Mouse (Mus musculus): Measurements from ENCODE around the gene Cda. TPM values are rescaled to one million over a fixed set of nuclear protein-coding genes. Genes with fewer than 3 reads are reported as not detected.
A peak's percentile ranks its signal among the peaks of the same experiment; 100 is the strongest.

Cda gene
- polyA plus RNA-seq (2015; fragmentation: Nextera tagmentation; extraction: Ambion mirVana), result 21.3 and 22.0 TPM in 2 replicates

- H3K4me3 ChIP-seq (replicated peaks), result peak within 1 kb of the TSS; percentile 44
- H3K27ac ChIP-seq, result peak within 1 kb of the TSS; percentile 67
Observed at GRCm38 (mm10) chr4:138367641-138368497, at the start of gene Cda. Gene Cda (minus strand): TSS chr4:138367992.

DNA sequence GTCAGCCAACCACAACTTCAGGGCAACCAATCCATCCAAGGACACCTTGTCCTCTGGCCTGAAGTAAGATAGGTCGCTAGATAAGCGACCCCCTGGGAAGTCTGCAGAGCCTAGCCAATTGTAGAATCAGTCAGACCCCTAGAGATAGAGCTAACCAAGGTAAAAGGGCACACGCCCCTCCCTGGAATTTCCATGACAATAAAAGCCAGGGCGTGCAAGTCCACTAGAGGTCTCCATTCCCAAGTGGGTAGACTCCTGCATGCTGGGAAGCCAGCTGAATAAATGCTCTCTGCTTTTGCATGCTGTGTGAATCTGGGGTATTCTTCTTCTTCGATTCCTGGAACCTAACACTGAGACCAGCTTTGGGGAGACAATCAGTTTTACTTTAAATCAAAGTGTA lies 48.6 kb upstream of the Cda start:
- Histone ChIP-seq H3K36me3 (no peaks in the 10 kb centered on the region), H3K4me2 (no peak overlapping the region), H3K27ac (no peak overlapping the region), H3K4me3 (replicated peaks) (no peak overlapping the region), H3K9ac (no peak overlapping the region), H3K4me1 (peaks cover 16% of the 10 kb centered on the region), H3K9me3 (replicated peaks) (no peaks in the 10 kb centered on the region), H3K27me3 (peaks cover 27% of the 10 kb centered on the region)
- 62% methylated on average over 5 of the region's 5 CpGs for WGBS
- ATAC-seq (replicated peaks; ENCODE audit: low FRiP score), result no peak

More at GRCm38 (mm10) chr4:138367641-138368497, at the start of gene Cda:
- Histone ChIP-seq H3K9me3 (replicated peaks) (no peaks in the 10 kb centered on the region), H3K27me3 (peaks cover 5% of the 10 kb centered on the region; the same call in 1 of the 2 replicates), H3K9ac (peak within 1 kb of the TSS; percentile 42), H3K4me2 (peak within 1 kb of the TSS; percentile 71), H3K36me3 (no peaks in the 10 kb centered on the region), H3K4me1 (peaks cover 20% of the 10 kb centered on the region)
- ATAC-seq (replicated peaks; ENCODE audit: low FRiP score), result peak; percentile 96
- WGBS, result 5% methylated on average over 34 of the region's 34 CpGs

GRCm38 (mm10) chr4:138415991-138416390 lies 48.2 kb upstream of the Cda start:
- no peak overlapping the region for H3K9ac ChIP-seq
- peaks cover 29% of the 10 kb centered on the region for H3K27me3 ChIP-seq
- no peak overlapping the region for H3K4me3 ChIP-seq (replicated peaks)
- no peak overlapping the region for H3K27ac ChIP-seq
- WGBS, result 76% methylated on average over 3 of the region's 3 CpGs
- no peak for ATAC-seq (replicated peaks; ENCODE audit: low FRiP score)
- peaks cover 20% of the 10 kb centered on the region for H3K4me1 ChIP-seq
- no peaks in the 10 kb centered on the region for H3K9me3 ChIP-seq (replicated peaks)
- no peaks in the 10 kb centered on the region for H3K36me3 ChIP-seq
- no peak overlapping the region for H3K4me2 ChIP-seq

- Histone ChIP-seq H3K36me3 (no peaks in the 10 kb centered on the region), H3K4me3 (replicated peaks) (no peak overlapping the region), H3K9me3 (replicated peaks) (no peaks in the 10 kb centered on the region), H3K4me1 (peaks cover 24% of the 10 kb centered on the region), H3K4me2 (peak overlapping the region; percentile 23; the same call in 1 of the 2 replicates), H3K27me3 (peaks cover 37% of the 10 kb centered on the region), H3K27ac (peak overlapping the region; percentile 75), H3K9ac (no peak overlapping the region)
- peak; percentile 55 for ATAC-seq (replicated peaks; ENCODE audit: low FRiP score)
- 8% methylated on average over 6 of the region's 6 CpGs for WGBS
Observed at GRCm38 (mm10) chr4:138414725-138415124, 46.9 kb upstream of the Cda start.

DNA sequence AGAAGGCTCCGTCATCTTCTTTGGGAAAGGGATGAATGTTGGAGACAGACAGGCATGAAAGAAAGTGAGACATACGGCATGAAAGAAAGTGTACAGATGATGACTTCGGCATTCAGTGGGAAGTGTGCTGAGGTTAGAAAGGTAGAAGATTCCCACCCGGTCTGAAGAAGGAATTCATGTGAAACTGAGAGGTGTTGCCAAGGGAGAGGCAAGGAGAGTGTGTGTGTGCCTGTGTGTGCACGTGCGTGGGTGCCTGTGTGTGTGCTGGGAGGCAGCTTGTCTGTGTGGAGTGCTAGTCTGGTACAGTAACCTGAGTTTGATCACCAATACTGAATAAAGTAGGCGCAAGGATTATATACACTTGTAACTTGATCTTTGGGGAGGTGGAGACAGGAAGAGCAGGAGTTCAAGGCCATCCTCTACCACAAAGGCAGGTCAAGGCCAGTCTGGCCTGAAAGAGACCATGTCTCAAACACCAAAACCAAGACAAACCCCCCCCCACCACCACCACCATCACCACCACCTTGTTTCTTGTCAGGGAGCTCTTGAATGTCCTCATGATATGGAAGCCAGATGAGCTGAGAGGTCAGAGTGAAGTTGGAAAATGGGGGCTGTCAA lies 43.8 kb upstream of the Cda start:
- no peak for ATAC-seq (replicated peaks; ENCODE audit: low FRiP score)
- Histone ChIP-seq H3K9ac (no peak overlapping the region), H3K27me3 (peaks cover 22% of the 10 kb centered on the region; the same call in 1 of the 2 replicates), H3K4me3 (replicated peaks) (no peak overlapping the region), H3K36me3 (no peaks in the 10 kb centered on the region), H3K27ac (no peak overlapping the region), H3K4me2 (no peak overlapping the region), H3K9me3 (replicated peaks) (no peaks in the 10 kb centered on the region), H3K4me1 (peaks cover 27% of the 10 kb centered on the region)
- WGBS, result 36% methylated on average over 7 of the region's 7 CpGs

DNA sequence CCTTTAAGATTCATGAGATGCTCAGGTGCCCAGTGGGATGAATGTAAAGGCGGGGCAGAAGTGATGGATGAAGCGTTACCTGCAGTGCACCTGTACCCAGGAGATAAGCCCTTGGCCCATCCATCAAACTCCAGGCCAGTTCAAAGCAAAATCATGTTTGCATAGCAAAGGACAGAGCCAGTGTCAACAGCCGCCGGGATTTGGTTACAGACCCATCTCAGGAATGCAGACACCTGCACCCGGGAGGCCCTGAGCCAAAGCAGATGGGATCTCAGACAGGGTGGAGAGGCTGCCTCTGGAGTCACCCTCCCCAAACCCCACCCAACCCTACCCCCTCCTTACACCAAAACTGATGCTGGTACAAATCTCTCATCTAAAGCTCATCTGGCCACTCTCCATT lies 43.2 kb upstream of the Cda start:
- Histone ChIP-seq H3K36me3 (no peaks in the 10 kb centered on the region), H3K4me2 (no peak overlapping the region), H3K9ac (no peak overlapping the region), H3K4me3 (replicated peaks) (no peak overlapping the region), H3K4me1 (peaks cover 27% of the 10 kb centered on the region), H3K9me3 (replicated peaks) (no peaks in the 10 kb centered on the region), H3K27ac (no peak overlapping the region), H3K27me3 (peaks cover 17% of the 10 kb centered on the region; the same call in 1 of the 2 replicates)
- peak; percentile 36; the same call in 1 of the 2 replicates for ATAC-seq (replicated peaks; ENCODE audit: low FRiP score)
- WGBS, result 13% methylated on average over 5 of the region's 5 CpGs

DNA sequence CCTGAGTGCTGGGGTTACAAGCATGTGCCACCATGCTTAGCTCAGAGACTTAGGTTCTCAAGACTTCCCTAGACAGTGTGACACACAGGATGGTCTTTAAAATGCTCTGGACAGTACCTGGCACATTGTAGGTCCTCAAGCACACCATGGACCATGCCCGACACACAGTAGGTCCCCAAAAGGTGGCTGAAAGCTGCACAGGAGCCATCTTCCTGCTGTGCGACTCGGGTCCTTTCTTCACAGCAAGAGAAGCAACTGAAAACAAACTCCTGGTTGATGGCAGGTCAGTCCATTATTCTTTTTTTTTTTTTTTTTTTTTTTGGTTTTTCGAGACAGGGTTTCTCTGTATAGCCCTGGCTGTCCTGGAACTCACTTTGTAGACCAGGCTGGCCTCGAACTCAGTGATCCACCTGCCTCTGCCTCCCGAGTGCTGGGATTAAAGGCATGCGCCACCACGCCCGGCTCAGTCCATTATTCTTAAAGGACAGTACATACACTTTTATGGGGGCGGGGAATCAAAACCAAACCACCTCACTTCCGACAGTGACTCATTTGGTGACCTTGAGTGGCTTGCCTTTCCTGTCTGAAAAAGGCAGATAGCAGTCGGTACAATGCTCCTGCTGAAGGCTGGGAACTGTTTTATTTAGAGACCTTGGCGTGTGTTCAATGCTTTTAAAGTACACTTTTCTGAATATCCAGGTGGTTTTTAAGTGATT lies 39.8 kb upstream of the Cda start:
- no peak for ATAC-seq (replicated peaks; ENCODE audit: low FRiP score)
- H3K36me3 ChIP-seq, result no peaks in the 10 kb centered on the region
- peaks cover 16% of the 10 kb centered on the region for H3K4me1 ChIP-seq
- 70% methylated on average over 12 of the region's 13 CpGs for WGBS
- no peak overlapping the region for H3K9ac ChIP-seq
- H3K4me2 ChIP-seq, result no peak overlapping the region
- H3K27ac ChIP-seq, result no peak overlapping the region
- no peak overlapping the region for H3K4me3 ChIP-seq (replicated peaks)
- no peaks in the 10 kb centered on the region for H3K9me3 ChIP-seq (replicated peaks)
- peaks cover 15% of the 10 kb centered on the region; the same call in 1 of the 2 replicates for H3K27me3 ChIP-seq

DNA sequence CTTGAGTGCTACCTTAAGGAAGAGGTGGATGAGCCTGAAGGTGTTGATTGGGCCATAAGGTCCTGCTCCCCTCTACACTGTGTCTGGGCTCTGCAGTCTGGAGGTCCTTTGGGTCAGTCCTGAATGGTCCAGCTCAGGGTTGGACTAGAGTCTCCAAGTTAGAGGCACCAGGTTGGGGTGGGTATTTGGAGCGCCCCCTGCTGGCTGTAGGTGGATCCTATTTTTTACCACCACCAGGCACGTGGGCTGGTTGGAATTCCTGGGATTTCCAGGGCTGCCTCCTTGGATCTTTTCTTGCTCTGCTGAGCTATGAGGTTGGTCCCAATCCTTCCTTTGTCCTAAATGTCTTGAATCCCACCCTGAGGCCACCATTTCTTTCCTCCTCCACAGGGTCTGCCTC lies 37.0 kb upstream of the Cda start:
- 0 out of 2 replicates have a peak, but pooled peaks cover 3% of the 10 kb centered on the region for H3K4me1 ChIP-seq
- H3K27me3 ChIP-seq, result peaks cover 18% of the 10 kb centered on the region
- ATAC-seq (replicated peaks; ENCODE audit: low FRiP score), result no peak
- no peaks in the 10 kb centered on the region for H3K36me3 ChIP-seq
- H3K4me3 ChIP-seq (replicated peaks), result no peak overlapping the region
- no peaks in the 10 kb centered on the region for H3K9me3 ChIP-seq (replicated peaks)
- 11% methylated on average over 2 of the region's 2 CpGs for WGBS
- H3K27ac ChIP-seq, result no peak overlapping the region
- no peak overlapping the region for H3K4me2 ChIP-seq
- no peak overlapping the region for H3K9ac ChIP-seq

DNA sequence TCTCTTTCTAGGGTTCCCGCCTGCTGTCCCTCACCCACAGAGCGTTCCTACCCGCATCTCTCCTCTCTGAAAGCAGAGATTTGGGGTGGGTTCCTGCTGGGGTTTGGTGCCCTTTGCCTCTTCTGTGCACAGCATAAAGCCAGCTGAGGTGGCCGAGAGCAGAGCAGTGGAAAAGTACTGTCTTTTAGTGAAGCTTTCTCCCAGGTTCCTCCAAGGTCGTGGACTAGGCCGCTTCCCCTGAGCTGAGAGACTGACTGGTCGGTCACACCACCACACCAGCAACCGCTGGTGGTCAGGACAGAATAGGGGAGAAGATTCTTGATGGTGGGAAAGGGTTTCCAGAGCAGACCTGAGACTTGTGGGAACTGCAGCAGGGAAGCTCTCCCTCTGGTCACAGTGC lies 28.9 kb upstream of the Cda start:
- WGBS, result 8% methylated on average over 8 of the region's 8 CpGs
- no peak overlapping the region for H3K9ac ChIP-seq
- no peak overlapping the region for H3K27ac ChIP-seq
- peaks cover 97% of the 10 kb centered on the region for H3K27me3 ChIP-seq
- no peaks in the 10 kb centered on the region for H3K9me3 ChIP-seq (replicated peaks)
- peak overlapping the region; percentile 40 for H3K4me3 ChIP-seq (replicated peaks)
- peak overlapping the region; percentile 66 for H3K4me2 ChIP-seq
- no peaks in the 10 kb centered on the region for H3K36me3 ChIP-seq
- H3K4me1 ChIP-seq, result peaks cover 22% of the 10 kb centered on the region
- ATAC-seq (replicated peaks; ENCODE audit: low FRiP score), result no peak

DNA sequence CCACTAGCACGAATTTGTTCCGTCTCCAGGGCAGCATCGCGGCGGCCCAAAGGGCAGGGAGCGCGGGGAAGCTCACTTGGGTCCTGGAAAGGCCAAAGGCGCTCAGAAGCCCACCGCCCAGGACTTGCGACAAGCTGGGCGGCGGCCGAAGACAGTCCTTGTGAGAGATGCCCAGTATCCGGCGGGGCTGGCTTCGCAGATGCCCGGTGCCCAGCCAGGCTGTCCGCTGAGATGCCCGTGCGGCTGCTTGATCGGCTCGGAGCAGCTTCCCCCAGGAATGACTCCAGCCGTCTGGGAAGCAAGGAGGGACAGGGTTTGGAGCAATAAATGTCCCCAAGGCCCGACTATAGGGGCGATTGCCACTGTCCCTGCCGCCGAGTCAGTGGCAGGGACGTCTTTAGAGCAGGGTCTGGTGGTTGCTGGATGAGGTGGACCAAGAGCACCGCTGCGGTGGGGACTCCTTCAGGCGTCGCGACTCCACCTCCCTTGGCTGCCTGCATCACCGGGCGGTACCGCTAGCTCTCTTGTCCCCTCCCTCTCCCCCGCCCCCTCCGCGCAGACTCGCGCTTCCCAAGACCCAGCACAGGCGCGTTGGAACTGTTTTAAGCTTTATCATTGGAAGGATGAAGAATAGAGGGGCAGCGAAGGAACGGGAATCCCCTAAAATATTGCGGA lies 28.3 kb upstream of the Cda start, which contains the start of gene Fam43b:
Fam43b (minus strand) TSS at position 558 of the 675 bp plus-strand sequence.
- Histone ChIP-seq H3K4me2 (peak within 1 kb of the TSS; percentile 66), H3K4me1 (peaks cover 22% of the 10 kb centered on the region), H3K4me3 (replicated peaks) (peak within 1 kb of the TSS; percentile 40), H3K36me3 (no peaks in the 10 kb centered on the region), H3K27me3 (peaks cover 98% of the 10 kb centered on the region), H3K27ac (no peak within 1 kb of the TSS), H3K9ac (0 out of 2 replicates have a peak within 1 kb of the TSS, but pooled peaks have one; percentile 2), H3K9me3 (replicated peaks) (no peaks in the 10 kb centered on the region)
- no peak for ATAC-seq (replicated peaks; ENCODE audit: low FRiP score)
- WGBS, result under 1% methylated on average over 46 of the region's 46 CpGs

Measured in kidney, embryonic 15.5 days (tissue).